ENCODE assay signal across 7 mouse cellular contexts in the genomic region with DNA sequence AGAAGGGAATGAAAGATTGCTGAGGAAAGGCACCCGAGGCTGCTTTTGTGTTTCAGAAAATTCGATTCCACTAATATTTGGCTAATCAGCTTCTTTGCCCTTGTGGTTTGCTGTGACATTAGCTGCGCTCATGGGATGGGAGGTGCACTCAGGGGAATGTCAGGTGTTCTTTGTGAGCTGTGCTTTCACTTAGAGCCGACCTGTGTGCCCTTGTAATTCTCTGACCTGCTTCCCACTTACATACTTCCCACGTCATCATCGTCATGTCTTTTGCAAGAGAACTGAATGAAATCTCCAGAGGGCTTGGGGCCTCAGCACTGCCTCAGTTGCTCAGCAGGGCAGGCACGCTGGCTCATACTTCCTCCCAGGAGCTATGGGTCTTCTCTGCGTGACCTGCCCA. TPM values are rescaled to one million over a fixed set of nuclear protein-coding genes. Genes with fewer than 3 reads are reported as not detected.
A peak's percentile ranks its signal among the peaks of the same experiment; 100 is the strongest.
DNase-seq lines count a peak whose midpoint lies in the region; ATAC-seq and TF ChIP-seq lines count a peak whose summit lies in the region.

No protein-coding gene starts in this region.

- peak overlapping the region; percentile 70 for H3K4me2 ChIP-seq in kidney, postnatal 0 days (ENCODE audit: low read length)
- H3K4me2 ChIP-seq in forebrain, embryonic 13.5 days, result peak overlapping the region; percentile 84
- H3K4me2 ChIP-seq in intestine, embryonic 16.5 days (ENCODE audit: low read depth, low read length), result peak overlapping the region; percentile 30
- peak overlapping the region; percentile 94 for H3K4me2 ChIP-seq in neural tube, embryonic 13.5 days

- DNase-seq in kidney, postnatal 0 days (ENCODE audit: low spot score), result no peak
- DNase-seq in kidney, adult 18-20 months, result no peak
- DNase-seq in layer of hippocampus, adult 8-10 months (ENCODE audit: low spot score in 2 of 2), result no peak
- no peak for DNase-seq in gastrocnemius, postnatal 4 days (ENCODE audit: low spot score in 2 of 2)

- no peaks in the 10 kb centered on the region for H3K9me3 ChIP-seq in kidney, postnatal 0 days (replicated peaks; ENCODE audit: low read length)
- no peaks in the 10 kb centered on the region for H3K9me3 ChIP-seq in forebrain, embryonic 13.5 days (replicated peaks)
- H3K9me3 ChIP-seq in intestine, embryonic 16.5 days (ENCODE audit: control insufficient read depth, low read length), result no peaks in the 10 kb centered on the region
- no peaks in the 10 kb centered on the region for H3K9me3 ChIP-seq in neural tube, embryonic 13.5 days

- H3K27ac ChIP-seq in kidney, postnatal 0 days, result no peak overlapping the region
- H3K27ac ChIP-seq in forebrain, embryonic 13.5 days, result no peak overlapping the region
- H3K27ac ChIP-seq in intestine, embryonic 16.5 days (ENCODE audit: low read length), result 0 out of 2 replicates have a peak overlapping the region, but pooled peaks have one; percentile 4
- H3K27ac ChIP-seq in neural tube, embryonic 13.5 days (replicated peaks), result peak overlapping the region; percentile 46; the same call in 1 of the 2 replicates

- peaks cover 16% of the 10 kb centered on the region; the same call in 1 of the 2 replicates for H3K36me3 ChIP-seq in kidney, postnatal 0 days (ENCODE audit: insufficient read depth, low read length)
- peaks cover 42% of the 10 kb centered on the region for H3K36me3 ChIP-seq in forebrain, embryonic 13.5 days (ENCODE audit: poor library complexity, severe bottlenecking)
- no peaks in the 10 kb centered on the region; the same call in 1 of the 2 replicates for H3K36me3 ChIP-seq in intestine, embryonic 16.5 days (ENCODE audit: control insufficient read depth, insufficient read depth, low read length)
- peaks cover 38% of the 10 kb centered on the region for H3K36me3 ChIP-seq in neural tube, embryonic 13.5 days

- 62% methylated on average over 8 of the region's 8 CpGs for WGBS in kidney, postnatal 0 days
- 78% methylated on average over 8 of the region's 8 CpGs for WGBS in forebrain, embryonic 13.5 days
- 46% methylated on average over 8 of the region's 8 CpGs for WGBS in intestine, embryonic 16.5 days
- WGBS in neural tube, embryonic 13.5 days, result 73% methylated on average over 8 of the region's 8 CpGs

- H3K4me1 ChIP-seq in kidney, postnatal 0 days (replicated peaks; ENCODE audit: insufficient read depth, low read length), result peaks cover 26% of the 10 kb centered on the region
- H3K4me1 ChIP-seq in forebrain, embryonic 13.5 days, result peaks cover 48% of the 10 kb centered on the region
- H3K4me1 ChIP-seq in intestine, embryonic 16.5 days (ENCODE audit: control insufficient read depth, insufficient read depth, low read length), result peaks cover 28% of the 10 kb centered on the region
- H3K4me1 ChIP-seq in neural tube, embryonic 13.5 days (replicated peaks), result peaks cover 52% of the 10 kb centered on the region

- ATAC-seq in kidney, postnatal 0 days (replicated peaks; ENCODE audit: low FRiP score, low read depth), result no peak
- ATAC-seq in forebrain, embryonic 13.5 days, result no peak
- no peak for ATAC-seq in intestine, embryonic 16.5 days
- no peak for ATAC-seq in neural tube, embryonic 13.5 days (ENCODE audit: low read depth)

- TF ChIP-seq CTCF in kidney, postnatal 0 days (IDR thresholded peaks at IDR 0.05; ENCODE audit: low read depth), result no peak

- H3K4me3 ChIP-seq in kidney, postnatal 0 days (replicated peaks; ENCODE audit: low read depth, low read length), result 0 out of 2 replicates have a peak overlapping the region, but pooled peaks have one; percentile 4
- peak overlapping the region; percentile 96 for H3K4me3 ChIP-seq in forebrain, embryonic 13.5 days
- H3K4me3 ChIP-seq in intestine, embryonic 16.5 days (ENCODE audit: low read length), result no peak overlapping the region; the same call in 1 of the 2 replicates
- peak overlapping the region; percentile 97 for H3K4me3 ChIP-seq in neural tube, embryonic 13.5 days

- no peaks in the 10 kb centered on the region for H3K27me3 ChIP-seq in kidney, postnatal 0 days (ENCODE audit: insufficient read depth, low read length)
- no peaks in the 10 kb centered on the region for H3K27me3 ChIP-seq in forebrain, embryonic 13.5 days
- H3K27me3 ChIP-seq in intestine, embryonic 16.5 days (replicated peaks; ENCODE audit: control insufficient read depth, insufficient read depth, low read length), result no peaks in the 10 kb centered on the region
- H3K27me3 ChIP-seq in neural tube, embryonic 13.5 days, result no peaks in the 10 kb centered on the region

- no peak overlapping the region for H3K9ac ChIP-seq in kidney, postnatal 0 days (ENCODE audit: low read depth, low read length)
- H3K9ac ChIP-seq in forebrain, embryonic 13.5 days, result peak overlapping the region; percentile 1; the same call in 1 of the 2 replicates
- no peak overlapping the region for H3K9ac ChIP-seq in intestine, embryonic 16.5 days (ENCODE audit: low read depth, low read length)
- H3K9ac ChIP-seq in neural tube, embryonic 13.5 days, result peak overlapping the region; percentile 97

RNA-seq across cellular contexts. Expression of a gene that starts 4.0 kb away (rescaled TPM):
- polyA plus RNA-seq in kidney, postnatal 0 days (2015; fragmentation: Nextera tagmentation; extraction: Ambion mirVana), result 340 and 372 TPM in 2 replicates
- 403 and 426 TPM in 2 replicates for polyA plus RNA-seq in forebrain, embryonic 13.5 days (2015; fragmentation: Nextera tagmentation; extraction: Ambion mirVana)
- 250 and 256 TPM in 2 replicates for polyA plus RNA-seq in intestine, embryonic 16.5 days (2015; fragmentation: Nextera tagmentation; extraction: Ambion mirVana)
- 457 and 493 TPM in 2 replicates for polyA plus RNA-seq in neural tube, embryonic 13.5 days (2015; fragmentation: Nextera tagmentation; extraction: Ambion mirVana)
- total RNA-seq in layer of hippocampus, adult 8-10 months (2022), result 100 to 1,000 TPM; 539 to 574 (median 549) TPM
- total RNA-seq in gastrocnemius, postnatal 4 days (2021), result 100 to 1,000 TPM; 380 to 385 TPM

RNA-seq across cellular contexts. Expression of a gene that starts 41.4 kb away (rescaled TPM):
- polyA plus RNA-seq in kidney, postnatal 0 days (2015; fragmentation: Nextera tagmentation; extraction: Ambion mirVana), result 42.0 and 42.6 TPM in 2 replicates
- polyA plus RNA-seq in forebrain, embryonic 13.5 days (2015; fragmentation: Nextera tagmentation; extraction: Ambion mirVana), result 8.8 and 10.7 TPM in 2 replicates
- polyA plus RNA-seq in intestine, embryonic 16.5 days (2015; fragmentation: Nextera tagmentation; extraction: Ambion mirVana), result 27.3 and 27.5 TPM in 2 replicates
- 23.4 and 24.7 TPM in 2 replicates for polyA plus RNA-seq in neural tube, embryonic 13.5 days (2015; fragmentation: Nextera tagmentation; extraction: Ambion mirVana)
- total RNA-seq in layer of hippocampus, adult 8-10 months (2022), result 10 to 100 TPM; 22.9 to 25.6 (median 23.6) TPM
- 10 to 100 TPM; 71.1 to 86.4 TPM for total RNA-seq in gastrocnemius, postnatal 4 days (2021)

Comparison
In these comparisons a context has a peak if more than half of its experiments do, and no peak if none do; other contexts are left out.
1. H3K27ac ChIP-seq: peak in intestine, embryonic 16.5 days (single experiment) and neural tube, embryonic 13.5 days (single experiment); none in kidney, postnatal 0 days (single experiment) and forebrain, embryonic 13.5 days (single experiment).
2. H3K4me2 ChIP-seq: peak in every context shown above with its lines; median percentile 94 in neural tube, embryonic 13.5 days; 84 in forebrain, embryonic 13.5 days; 70 in kidney, postnatal 0 days; 30 in intestine, embryonic 16.5 days.
3. H3K9ac ChIP-seq: peak in forebrain, embryonic 13.5 days (single experiment) and neural tube, embryonic 13.5 days (single experiment); none in kidney, postnatal 0 days (single experiment) and intestine, embryonic 16.5 days (single experiment).